Mouse (Mus musculus) 3T3-L1 (cell line): ENCODE data around the gene Rab6b.
A peak's percentile ranks its signal among the peaks of the same experiment; 100 is the strongest.
"Not testable (repeated sequence)": the region's sequence is repeated elsewhere in the genome, so short reads cannot be mapped to it uniquely, and the experiment has no call there.

Experiments used
- DNase-seq: peaks from one replicate; pipeline ENCODE4 v3.0.0-alpha.2; 2015; ENCODE audit warnings: low read depth, low spot score

Gene Rab6b

GRCm38 (mm10) chr9:103093681-103094080, 17.9 kb upstream of the Rab6b start:
- no peak for DNase-seq

- not testable (repeated sequence) for DNase-seq
Observed at GRCm38 (mm10) chr9:103108341-103108798, 3.2 kb upstream of the Rab6b start.

- DNase-seq, result no peak
Observed at GRCm38 (mm10) chr9:103108943-103109670, 2.5 kb upstream of the Rab6b start.

GRCm38 (mm10) chr9:103109911-103110310, 1.7 kb upstream of the Rab6b start:
- DNase-seq, result no peak

GRCm38 (mm10) chr9:103110727-103111501, 673 bp upstream of the Rab6b start:
- no peak for DNase-seq

- DNase-seq, result no peak
Observed at GRCm38 (mm10) chr9:103112471-103113271, 1.1 kb downstream of the Rab6b start.

- no peak for DNase-seq
Observed at GRCm38 (mm10) chr9:103113351-103113750, 1.8 kb downstream of the Rab6b start.

- DNase-seq, result no peak
Observed at GRCm38 (mm10) chr9:103114326-103114725, 2.7 kb downstream of the Rab6b start.

GRCm38 (mm10) chr9:103114901-103115300, 3.3 kb downstream of the Rab6b start:
- no peak for DNase-seq

- no peak for DNase-seq
Observed at GRCm38 (mm10) chr9:103116941-103117340, 5.4 kb downstream of the Rab6b start.

- DNase-seq, result no peak
Observed at GRCm38 (mm10) chr9:103117495-103117894, 5.9 kb downstream of the Rab6b start.

GRCm38 (mm10) chr9:103117951-103118350, 6.4 kb downstream of the Rab6b start:
- no peak for DNase-seq

- DNase-seq, result no peak
Observed at GRCm38 (mm10) chr9:103118651-103119275, 7.2 kb downstream of the Rab6b start.

- no peak for DNase-seq
Observed at GRCm38 (mm10) chr9:103119781-103120180, 8.2 kb downstream of the Rab6b start.

GRCm38 (mm10) chr9:103120231-103120630, 8.6 kb downstream of the Rab6b start:
- no peak for DNase-seq

GRCm38 (mm10) chr9:103121546-103121945, 10.0 kb downstream of the Rab6b start:
- no peak for DNase-seq

- no peak for DNase-seq
Observed at GRCm38 (mm10) chr9:103124746-103125145, 13.2 kb downstream of the Rab6b start.

- no peak for DNase-seq
Observed at GRCm38 (mm10) chr9:103133493-103134124, 22.0 kb downstream of the Rab6b start.

GRCm38 (mm10) chr9:103134450-103135030, 23.0 kb downstream of the Rab6b start:
- peak; percentile 19 for DNase-seq

- no peak for DNase-seq
Observed at GRCm38 (mm10) chr9:103139481-103139880, 27.9 kb downstream of the Rab6b start.

- no peak for DNase-seq
Observed at GRCm38 (mm10) chr9:103140384-103140783, 28.8 kb downstream of the Rab6b start.
